Mouse (Mus musculus) CD4-positive, CD25-positive, alpha-beta regulatory T cell, adult 4 months (primary cell): Measurements from ENCODE around the gene Elane. TPM values are rescaled to one million over a fixed set of nuclear protein-coding genes. Genes with fewer than 3 reads are reported as not detected.

Experiments
- ATAC-seq: one replicate; pipeline ENCODE4 v1.8.0; 2017
- polyA plus RNA-seq, 2 experiments: library from polyadenylated mRNA; unstranded; fragments of 100-300 nt; shearing (Covaris generic); gene quantifications; one replicate each; pipeline ENCODE4 v1.2.1; 2017

The Elane gene
- polyA plus RNA-seq, 2 experiments from 2014 or later, result not detected

GRCm38 (mm10) chr10:79916081-79916480, 30.0 kb downstream of the Elane start:
- no peak for ATAC-seq

- peak; percentile 94 for ATAC-seq
These were observed 30.9 kb downstream of the Elane start, which contains the start of gene Kiss1r for GRCm38 (mm10) chr10:79916808-79917531. Kiss1r (plus strand) TSS chr10:79916971.

GRCm38 (mm10) chr10:79917532-79918100, 31.6 kb downstream of the Elane start:
- no peak for ATAC-seq

GRCm38 (mm10) chr10:79918231-79919078, 32.4 kb downstream of the Elane start:
- no peak for ATAC-seq

GRCm38 (mm10) chr10:79919251-79919849, 33.3 kb downstream of the Elane start:
- no peak for ATAC-seq

GRCm38 (mm10) chr10:79920056-79920890, 34.2 kb downstream of the Elane start:
- ATAC-seq, result no peak

- ATAC-seq, result no peak
These were observed 35.0 kb downstream of the Elane start, which contains the start of gene R3hdm4 for GRCm38 (mm10) chr10:79920958-79921535. R3hdm4 (minus strand) TSS chr10:79921208.

- ATAC-seq, result no peak
These were observed 35.5 kb downstream of the Elane start for GRCm38 (mm10) chr10:79921572-79921971.

- peak; percentile 44 for ATAC-seq
These were observed 39.1 kb downstream of the Elane start for GRCm38 (mm10) chr10:79924998-79925784.

GRCm38 (mm10) chr10:79925785-79926490, 39.9 kb downstream of the Elane start:
- ATAC-seq, result peak; percentile 8

GRCm38 (mm10) chr10:79926491-79927323, 40.7 kb downstream of the Elane start, which contains the start of gene Arid3a:
Arid3a (plus strand) TSS chr10:79927043.
- ATAC-seq, result peak; percentile 73

- ATAC-seq, result peak; percentile 26
These were observed 41.4 kb downstream of the Elane start for GRCm38 (mm10) chr10:79927324-79928029.

GRCm38 (mm10) chr10:79928030-79928694, 42.1 kb downstream of the Elane start:
- no peak for ATAC-seq

GRCm38 (mm10) chr10:79928907-79929701, 43.1 kb downstream of the Elane start:
- ATAC-seq, result no peak

GRCm38 (mm10) chr10:79929967-79930825, 44.1 kb downstream of the Elane start:
- no peak for ATAC-seq

- no peak for ATAC-seq
These were observed 44.8 kb downstream of the Elane start for GRCm38 (mm10) chr10:79930826-79931186.
